Mouse (Mus musculus) heart, adult 2 months (tissue): ENCODE data around the gene Clec2e.

Source experiments
- CTCF ChIP-seq: fragments of 200-600 bp; IDR thresholded peaks from 2 replicates; pipeline ENCODE4 v1.8.1; 2022; ENCODE audit warnings: antibody characterized with exemption, mild to moderate bottlenecking, moderate library complexity
- POLR2A ChIP-seq: fragments of 200-500 bp; IDR thresholded peaks from 2 replicates; pipeline ENCODE4 v1.6.1; 2011; ENCODE audit warnings: mild to moderate bottlenecking, low read depth, low read length, control low read depth; ENCODE audit not compliant: insufficient read depth

DNA sequence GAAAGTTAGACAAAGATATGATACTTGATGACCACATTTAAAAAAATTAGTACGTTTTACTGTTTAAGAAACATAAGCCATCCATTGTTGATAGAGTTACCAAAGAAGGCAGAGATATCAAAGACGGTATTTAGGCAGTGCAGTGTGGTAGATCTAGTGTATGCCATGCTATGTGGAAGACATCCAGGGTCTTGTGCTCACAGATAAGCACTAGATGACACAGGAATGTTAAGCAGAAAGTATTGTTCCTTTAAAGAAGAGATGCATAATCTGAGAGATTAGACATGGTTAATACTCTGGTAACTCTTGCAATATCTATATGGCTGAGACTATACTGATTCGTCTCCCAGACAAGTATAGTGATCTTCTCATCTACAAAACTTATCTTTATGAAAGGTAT lies 49.6 kb downstream of the Clec2e start:
- TF ChIP-seq CTCF (no peak), POLR2A (no peak)
